Mouse (Mus musculus) MEL-GATA-1-ER (cell line): Measurements from ENCODE around the gene Pqlc3.
A peak's percentile ranks its signal among the peaks of the same experiment; 100 is the strongest.

Experiments
- DNase-seq: peaks from one replicate; pipeline ENCODE4 v3.0.0-alpha.2; 2012; ENCODE audit warnings: low read depth; ENCODE audit errors: extremely low read depth

Gene Pqlc3

GRCm38 (mm10) chr12:17009466-17009865 is 9.3 kb upstream of the Pqlc3 start:
- DNase-seq: no peak

- DNase-seq: no peak
Observed at GRCm38 (mm10) chr12:17001211-17001610, 1.0 kb upstream of the Pqlc3 start.

GRCm38 (mm10) chr12:17000628-17001027 is 420 bp upstream of the Pqlc3 start:
- no peak for DNase-seq

- DNase-seq: no peak
Observed at GRCm38 (mm10) chr12:16999146-16999545, 1.1 kb downstream of the Pqlc3 start.

- DNase-seq: no peak
Observed at GRCm38 (mm10) chr12:16996886-16997462, 3.2 kb downstream of the Pqlc3 start.

GRCm38 (mm10) chr12:16996281-16996680 is 3.9 kb downstream of the Pqlc3 start:
- DNase-seq: no peak

GRCm38 (mm10) chr12:16994291-16994690 is 5.9 kb downstream of the Pqlc3 start:
- DNase-seq: no peak

- DNase-seq: no peak
Observed at GRCm38 (mm10) chr12:16992355-16992754, 7.9 kb downstream of the Pqlc3 start.

- DNase-seq: no peak
Observed at GRCm38 (mm10) chr12:16991376-16991775, 8.8 kb downstream of the Pqlc3 start.

- no peak for DNase-seq
Observed at GRCm38 (mm10) chr12:16985778-16986177, 14.4 kb downstream of the Pqlc3 start.

GRCm38 (mm10) chr12:16977120-16977519 is 23.1 kb downstream of the Pqlc3 start:
- DNase-seq: no peak

- no peak for DNase-seq
Observed at GRCm38 (mm10) chr12:16966811-16967210, 33.4 kb downstream of the Pqlc3 start.

- DNase-seq: no peak
Observed at GRCm38 (mm10) chr12:16963354-16963753, 36.9 kb downstream of the Pqlc3 start.

- DNase-seq: peak; percentile 18
Observed at GRCm38 (mm10) chr12:16958851-16959250, 41.4 kb downstream of the Pqlc3 start.

GRCm38 (mm10) chr12:16948239-16948638 is 52.0 kb downstream of the Pqlc3 start:
- DNase-seq: no peak

GRCm38 (mm10) chr12:16941976-16942375 is 58.2 kb downstream of the Pqlc3 start:
- DNase-seq: peak; percentile 45
